Mouse (Mus musculus) heart, adult 8-10 months (tissue): ENCODE data around the gene Olfr460. TPM values are rescaled to one million over a fixed set of nuclear protein-coding genes. Genes with fewer than 3 reads are reported as not detected.
A peak's percentile ranks its signal among the peaks of the same experiment; 100 is the strongest.
"Not testable (repeated sequence)": the region's sequence is repeated elsewhere in the genome, so short reads cannot be mapped to it uniquely, and the experiment has no call there.

Experiments
- DNase-seq: peaks from one replicate; pipeline ENCODE4 v3.0.0; 2022; ENCODE audit warnings: low spot score
- total RNA-seq, 4 experiments: library from RNA; stranded (reverse); gene quantifications; 2 replicates each; pipeline ENCODE4 v1.2.4; 2022

Olfr460 gene
- total RNA-seq, result not detected

DNA sequence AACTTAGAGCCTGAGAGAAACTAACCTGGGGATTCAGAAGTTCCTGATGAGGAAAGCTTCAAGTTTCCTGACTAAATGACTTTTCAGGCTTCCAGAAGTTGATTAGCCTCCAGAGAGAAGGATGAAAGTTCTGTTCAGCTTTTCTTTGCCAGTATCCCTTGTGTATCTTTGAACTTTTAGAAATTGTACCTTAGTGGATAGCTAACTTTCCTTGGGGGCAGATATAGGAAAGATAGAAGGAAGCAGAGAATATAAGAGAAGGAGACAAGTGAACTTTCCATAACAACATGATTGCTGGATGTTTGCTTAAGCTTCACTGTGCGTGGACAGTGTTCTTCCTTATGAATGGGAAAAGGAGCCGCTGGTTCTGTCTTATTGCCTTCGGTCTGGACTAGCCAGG, at the start of gene Olfr460:
Gene Olfr460, plus strand, starts transcription at position 301 of the 400 bp plus-strand sequence.
- DNase-seq, result no peak

GRCm38 (mm10) chr6:40544690-40545089, 24.6 kb upstream of the Olfr460 start:
- DNase-seq, result no peak

DNA sequence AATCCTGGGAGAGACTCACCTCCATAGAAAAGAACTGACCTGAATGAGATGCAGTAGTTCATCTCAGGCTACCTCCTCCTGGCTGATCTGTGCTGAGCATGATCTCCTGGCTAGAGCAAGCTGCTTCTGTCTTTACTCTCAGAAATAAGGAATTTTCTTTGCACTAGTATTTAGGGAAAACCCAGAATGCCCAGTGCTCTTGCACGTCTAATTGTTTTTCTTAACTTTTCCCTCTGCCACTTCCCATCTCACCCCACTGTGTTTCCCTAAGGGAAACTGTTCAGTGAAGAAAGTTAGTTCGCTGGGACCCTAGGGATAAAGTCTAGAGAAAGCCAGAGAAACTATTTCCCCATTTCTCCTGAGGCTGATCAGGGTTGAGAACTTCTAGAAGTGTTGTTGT, 14.3 kb upstream of the Olfr460 start, which contains the start of gene Olfr461:
Gene Olfr461, minus strand, starts transcription at position 101 of the 400 bp plus-strand sequence.
- no peak for DNase-seq

DNA sequence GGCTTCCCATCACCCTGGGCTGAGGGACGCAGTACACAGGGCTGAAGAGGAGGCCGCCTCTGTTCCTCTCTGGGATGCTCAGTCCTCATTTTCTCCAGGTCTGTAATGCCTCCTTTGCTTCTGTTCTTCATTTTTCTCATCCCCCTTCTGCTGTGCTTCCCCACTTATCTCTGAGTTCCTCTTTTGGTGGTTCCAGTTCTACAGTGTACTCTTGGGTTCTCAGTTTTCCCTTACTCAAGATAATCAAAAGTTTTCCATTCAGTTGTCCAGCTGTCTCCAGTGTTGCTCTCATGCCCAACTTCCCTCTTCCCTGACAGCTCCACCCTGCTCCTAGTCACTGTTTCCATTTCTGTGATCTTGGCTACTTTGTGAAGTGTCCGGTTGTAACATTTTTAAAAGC, 4.3 kb downstream of the Olfr460 start:
- DNase-seq, result peak; percentile 5

GRCm38 (mm10) chr6:40576305-40576704, 7.0 kb downstream of the Olfr460 start:
- peak; percentile 22 for DNase-seq

GRCm38 (mm10) chr6:40584336-40584735, 15.0 kb downstream of the Olfr460 start:
- DNase-seq, result no peak

- no peak for DNase-seq
These were observed 16.4 kb downstream of the Olfr460 start, which contains the start of gene Clec5a for GRCm38 (mm10) chr6:40585645-40586044. Gene Clec5a, minus strand, starts transcription at chr6:40585821.

DNA sequence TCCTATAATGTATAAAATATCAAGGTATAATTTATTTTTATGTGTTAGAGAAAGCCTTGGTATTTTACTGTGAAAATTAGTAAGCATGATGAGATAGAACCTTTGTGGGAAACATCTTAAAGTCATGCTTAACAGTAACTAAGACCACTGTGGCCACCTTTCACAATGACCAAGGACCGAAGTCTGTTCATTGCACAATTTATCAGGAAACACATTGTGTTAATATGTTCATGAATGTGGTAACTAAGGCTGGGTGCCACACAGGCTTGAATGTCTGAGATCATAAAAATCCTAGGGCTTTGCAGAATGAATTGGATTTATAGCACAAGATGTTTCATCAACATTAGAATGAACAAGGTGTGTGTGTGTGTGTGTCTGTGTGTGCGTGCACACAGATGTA, 19.1 kb downstream of the Olfr460 start:
- no peak for DNase-seq

GRCm38 (mm10) chr6:40594804-40595550, 25.7 kb downstream of the Olfr460 start:
- DNase-seq, result no peak

GRCm38 (mm10) chr6:40598546-40598945, 29.3 kb downstream of the Olfr460 start:
- not testable (repeated sequence) for DNase-seq

DNA sequence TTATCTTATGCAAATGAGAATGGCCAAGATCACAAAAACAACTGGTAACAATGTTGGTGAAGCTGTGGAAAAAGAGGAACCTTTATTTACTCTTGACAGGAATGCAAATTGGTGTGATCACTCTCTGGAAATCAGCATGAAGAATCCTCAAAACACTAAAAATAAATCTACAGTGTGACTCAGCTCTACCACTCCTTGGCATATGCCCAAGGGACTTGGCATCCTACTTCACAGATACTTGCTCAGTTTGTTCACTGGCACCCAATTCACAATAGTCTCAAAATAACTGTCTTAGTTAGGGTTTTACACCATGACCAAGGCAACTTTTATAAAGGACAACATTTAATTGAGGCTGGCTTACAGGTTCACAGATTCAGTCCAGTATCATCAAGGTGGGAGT, 38.1 kb downstream of the Olfr460 start:
- peak; percentile 27 for DNase-seq

- no peak for DNase-seq
These were observed 41.0 kb downstream of the Olfr460 start for GRCm38 (mm10) chr6:40610244-40610643.

- no peak for DNase-seq
These were observed 44.1 kb downstream of the Olfr460 start, which contains the start of gene Tas2r138 for GRCm38 (mm10) chr6:40613260-40613852. Gene Tas2r138, minus strand, starts transcription at chr6:40613310.

- DNase-seq, result peak; percentile 47
These were observed 48.7 kb downstream of the Olfr460 start for GRCm38 (mm10) chr6:40617965-40618364.

Other genes starting within 250 kb of the Olfr460 start
- 10 to 100 TPM; 14.4 to 18.6 (median 17.4) TPM for gene Agk, start 244.3 kb upstream of the Olfr460 start, total RNA-seq
- 1 to 10 TPM; 3.7 to 6.1 (median 5.0) TPM for gene E330009J07Rik, start 133.4 kb upstream of the Olfr460 start, total RNA-seq
- gene Wee2, start 130.4 kb upstream of the Olfr460 start, total RNA-seq, result not detected
- 10 to 100 TPM; 29.8 to 43.8 (median 33.9) TPM for gene Ssbp1, start 98.1 kb upstream of the Olfr460 start, total RNA-seq
- under 1 TPM in 3 of 4 experiments, not detected in 1; 0.25 to 0.28 (median 0.26) TPM for gene Tas2r137, start 78.3 kb upstream of the Olfr460 start, total RNA-seq
- gene Tas2r108, start 76.0 kb upstream of the Olfr460 start, total RNA-seq, result not detected
- not detected for gene Prss37, start 50.0 kb upstream of the Olfr460 start, total RNA-seq
- not detected for gene Olfr461, start 14.4 kb upstream of the Olfr460 start, total RNA-seq
- 1 to 10 TPM in 2 of 4 experiments, under 1 TPM in 2; 0.29 to 2.2 (median 1.0) TPM for gene Clec5a, start 16.3 kb downstream of the Olfr460 start, total RNA-seq
- not detected for gene Tas2r138, start 43.8 kb downstream of the Olfr460 start, total RNA-seq
- gene Mgam, start 59.3 kb downstream of the Olfr460 start, total RNA-seq, result under 1 TPM in 3 of 4 experiments, not detected in 1; 0.09 to 0.19 (median 0.14) TPM